Mouse (Mus musculus): Measurements from ENCODE around the gene Fam221b. TPM values are rescaled to one million over a fixed set of nuclear protein-coding genes. Genes with fewer than 3 reads are reported as not detected.

Gene Fam221b
- total RNA-seq, 4 experiments from 2014 or later: 1.2 to 2.0 (median 1.6) TPM

GRCm38 (mm10) chr4:43620146-43620778 lies 48.7 kb downstream of the Fam221b start:
- no peak for DNase-seq (ENCODE audit: low spot score in 2 of 2)

GRCm38 (mm10) chr4:43613060-43613730 lies 55.8 kb downstream of the Fam221b start:
- no peak for DNase-seq (ENCODE audit: low spot score in 2 of 2)

- DNase-seq (ENCODE audit: low spot score in 2 of 2): no peak
Measured at GRCm38 (mm10) chr4:43612534-43612933, 56.4 kb downstream of the Fam221b start.

Small RNAs within 50 kb of the gene (microRNA-seq; reads per million reads assigned to microRNA genes)
- gene Gm25262: 0 reads per million in 2 experiments

Other genes starting within 250 kb of the Fam221b start
- gene Fam166b, start 240.0 kb downstream of the Fam221b start, total RNA-seq (2022): 1 to 10 TPM; 1.3 to 1.9 (median 1.4) TPM
- 10 to 100 TPM; 91.7 to 98.0 (median 95.6) TPM for gene Tesk1, start 227.2 kb downstream of the Fam221b start, total RNA-seq (2022)
- gene Cd72, start 214.5 kb downstream of the Fam221b start, total RNA-seq (2022): 1 to 10 TPM in 3 of 4 experiments, under 1 TPM in 1; 0.38 to 2.9 (median 1.6) TPM
- gene Sit1, start 185.4 kb downstream of the Fam221b start, total RNA-seq (2022): under 1 TPM in 1 of 4 experiments, not detected in 3; 0.46 TPM
- 10 to 100 TPM; 26.5 to 37.8 (median 30.1) TPM for gene Ccdc107, start 176.2 kb downstream of the Fam221b start, total RNA-seq (2022)
- 1 to 10 TPM; 1.2 to 2.2 (median 1.6) TPM for gene Arhgef39, start 169.4 kb downstream of the Fam221b start, total RNA-seq (2022)
- 1 to 10 TPM; 2.1 to 5.1 (median 2.8) TPM for gene Car9, start 162.2 kb downstream of the Fam221b start, total RNA-seq (2022)
- gene Tpm2, start 145.4 kb downstream of the Fam221b start, total RNA-seq (2022): 10 to 100 TPM; 11.7 to 14.4 (median 13.8) TPM
- gene Creb3, start 106.8 kb downstream of the Fam221b start, total RNA-seq (2022): 10 to 100 TPM; 68.2 to 77.9 (median 73.6) TPM
- gene Tln1, start 106.5 kb downstream of the Fam221b start, total RNA-seq (2022): 10 to 100 TPM; 38.8 to 55.7 (median 46.1) TPM
- gene Rgp1, start 90.4 kb downstream of the Fam221b start, total RNA-seq (2022): 10 to 100 TPM; 47.0 to 60.5 (median 49.8) TPM
- 10 to 100 TPM; 62.1 to 69.7 (median 65.6) TPM for gene Gba2, start 90.3 kb downstream of the Fam221b start, total RNA-seq (2022)
- 1 to 10 TPM in 1 of 4 experiments, not detected in 3; 1.1 TPM for gene Msmp, start 84.7 kb downstream of the Fam221b start, total RNA-seq (2022)
- gene Npr2, start 37.2 kb downstream of the Fam221b start, total RNA-seq (2022): 10 to 100 TPM; 42.5 to 60.2 (median 56.9) TPM
- gene Spag8, start 15.6 kb downstream of the Fam221b start, total RNA-seq (2022): 1 to 10 TPM; 1.3 to 1.6 (median 1.5) TPM
- 10 to 100 TPM; 29.6 to 46.8 (median 41.6) TPM for gene Hint2, start 12.7 kb downstream of the Fam221b start, total RNA-seq (2022)
- gene Tmem8b, start 174 bp downstream of the Fam221b start, total RNA-seq (2022): 10 to 100 TPM; 56.5 to 59.6 (median 57.4) TPM
- not detected for gene Olfr70, start 31.7 kb upstream of the Fam221b start, total RNA-seq (2022)
- not detected for gene Olfr71, start 41.1 kb upstream of the Fam221b start, total RNA-seq (2022)
- under 1 TPM; 0.60 to 0.91 (median 0.75) TPM for gene Hrct1, start 58.0 kb upstream of the Fam221b start, total RNA-seq (2022)
- gene Spaar, start 60.9 kb upstream of the Fam221b start, total RNA-seq (2022): under 1 TPM; 0.39 to 0.91 (median 0.81) TPM
- under 1 TPM in 1 of 4 experiments, not detected in 3; 0.42 TPM for gene Olfr159, start 101.9 kb upstream of the Fam221b start, total RNA-seq (2022)
- gene Olfr156, start 154.8 kb upstream of the Fam221b start, total RNA-seq (2022): not detected
- not detected for gene Olfr157, start 171.1 kb upstream of the Fam221b start, total RNA-seq (2022)
- not detected for gene Olfr155, start 182.4 kb upstream of the Fam221b start, total RNA-seq (2022)
- 1 to 10 TPM; 8.1 to 8.8 (median 8.3) TPM for gene Reck, start 206.4 kb upstream of the Fam221b start, total RNA-seq (2022)

Measured in left cerebral cortex, adult 8-10 months (tissue).